Mouse (Mus musculus) olfactory bulb, adult 2 months (tissue): ENCODE results near the gene Dnajc16.

Experiments
- CTCF ChIP-seq: fragments of 200-500 bp; IDR thresholded peaks from 2 replicates; pipeline ENCODE4 v1.5.1; 2012; ENCODE audit warnings: low read depth, mild to moderate bottlenecking, low read length, moderate library complexity; ENCODE audit not compliant: insufficient read depth
- POLR2A ChIP-seq: fragments of 200-500 bp; IDR thresholded peaks from 2 replicates; pipeline ENCODE4 v1.6.1; 2012; ENCODE audit warnings: mild to moderate bottlenecking, low read depth, low read length, moderate library complexity; ENCODE audit not compliant: insufficient read depth

- TF ChIP-seq CTCF, result no peak
- TF ChIP-seq POLR2A, result no peak
Measured at GRCm38 (mm10) chr4:141796356-141796755, 5.6 kb upstream of the Dnajc16 start.
